Mouse (Mus musculus): Measurements from ENCODE around the gene Cdnf. TPM values are rescaled to one million over a fixed set of nuclear protein-coding genes. Genes with fewer than 3 reads are reported as not detected.

The Cdnf gene
- polyA plus RNA-seq, 1 experiment: 0.71 TPM

- TF ChIP-seq SRF (IDR thresholded peaks at IDR 0.05; ENCODE audit: control insufficient read depth, insufficient read length, low read depth) (no peak), USF1 (IDR thresholded peaks at IDR 0.05; ENCODE audit: low read depth) (no peak), TCF12 (IDR thresholded peaks at IDR 0.05; ENCODE audit: insufficient read depth, poor library complexity, severe bottlenecking) (no peak)
- H3K79me2 ChIP-seq (ENCODE audit: control insufficient read depth, insufficient read depth): no peaks in the 10 kb centered on the region
- H3K36me3 ChIP-seq (ENCODE audit: control insufficient read depth, insufficient read depth): no peaks in the 10 kb centered on the region
- H3K4me2 ChIP-seq (ENCODE audit: low read depth): no peak overlapping the region
- H3K27me3 ChIP-seq (ENCODE audit: control insufficient read depth, insufficient read depth, insufficient read length): peaks cover 6% of the 10 kb centered on the region
- no peak overlapping the region for H3ac ChIP-seq (ENCODE audit: control insufficient read depth, insufficient read length)
- no peak overlapping the region for H3K4me3 ChIP-seq
Measured at GRCm38 (mm10) chr2:3541307-3542079, 28.7 kb downstream of the Cdnf start.

- Histone ChIP-seq H3K79me2 (ENCODE audit: control insufficient read depth, insufficient read depth) (no peaks in the 10 kb centered on the region), H3ac (ENCODE audit: control insufficient read depth, insufficient read length) (no peak overlapping the region), H3K4me3 (no peak overlapping the region), H3K4me2 (ENCODE audit: low read depth) (no peak overlapping the region), H3K27me3 (ENCODE audit: control insufficient read depth, insufficient read depth, insufficient read length) (no peaks in the 10 kb centered on the region), H3K36me3 (ENCODE audit: control insufficient read depth, insufficient read depth) (no peaks in the 10 kb centered on the region)
- no peak for TF ChIP-seq MYOG (IDR thresholded peaks at IDR 0.05; ENCODE audit: control insufficient read depth in 1 of 3, insufficient read depth in 1 of 3, insufficient read length in 2 of 3, low read depth in 2 of 3)
- no peak for TF ChIP-seq USF1 (IDR thresholded peaks at IDR 0.05; ENCODE audit: low read depth)
- no peak for TF ChIP-seq REST (IDR thresholded peaks at IDR 0.05; ENCODE audit: insufficient read depth, insufficient read length)
- TF ChIP-seq MAX (IDR thresholded peaks at IDR 0.05; ENCODE audit: low read depth): no peak
- no peak for TF ChIP-seq SRF (IDR thresholded peaks at IDR 0.05; ENCODE audit: control insufficient read depth, insufficient read length, low read depth)
- TF ChIP-seq TCF12 (IDR thresholded peaks at IDR 0.05; ENCODE audit: insufficient read depth, poor library complexity, severe bottlenecking): no peak
- TF ChIP-seq MYOD1 (IDR thresholded peaks at IDR 0.05; ENCODE audit: control insufficient read depth in 1 of 3, insufficient read length in 2 of 3, low read depth in 2 of 3): no peak
- TF ChIP-seq POLR2AphosphoS2 (IDR thresholded peaks at IDR 0.05; ENCODE audit: insufficient read length, low read depth): no peak
- no peak for TF ChIP-seq CEBPB (IDR thresholded peaks at IDR 0.05; ENCODE audit: insufficient read depth, poor library complexity, severe bottlenecking)
- TF ChIP-seq E2F4 (IDR thresholded peaks at IDR 0.05; ENCODE audit: insufficient read depth): no peak
- no peak for TF ChIP-seq POLR2A (IDR thresholded peaks at IDR 0.05; ENCODE audit: insufficient read length, low read depth)
- no peak for TF ChIP-seq TCF3 (IDR thresholded peaks at IDR 0.05; ENCODE audit: insufficient read length, low read depth)
Measured at GRCm38 (mm10) chr2:3546055-3546454, 33.2 kb downstream of the Cdnf start.

DNA sequence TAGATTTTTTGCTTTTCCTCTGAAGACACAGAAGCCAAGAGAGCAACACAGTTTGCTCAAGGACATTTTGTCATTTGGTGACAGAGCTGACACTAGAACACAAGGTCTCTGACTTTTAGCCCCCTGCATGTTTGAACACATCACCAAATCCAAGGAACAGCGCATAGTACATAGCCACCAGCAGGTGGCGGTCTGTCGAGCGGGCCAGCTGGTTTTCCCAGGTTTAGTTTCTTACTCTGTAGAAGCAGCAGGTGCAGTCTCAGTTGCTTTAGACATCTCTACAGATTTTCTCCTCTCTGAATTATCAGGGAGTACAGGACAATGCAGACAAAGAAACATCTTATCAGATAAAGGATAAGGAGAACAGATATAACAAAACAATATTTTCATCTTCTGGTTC is 33.8 kb downstream of the Cdnf start:
- TF ChIP-seq POLR2AphosphoS2 (IDR thresholded peaks at IDR 0.05; ENCODE audit: insufficient read length, low read depth): no peak
- no peak for TF ChIP-seq TCF12 (IDR thresholded peaks at IDR 0.05; ENCODE audit: insufficient read depth, poor library complexity, severe bottlenecking)
- no peak for TF ChIP-seq USF1 (IDR thresholded peaks at IDR 0.05; ENCODE audit: low read depth)
- TF ChIP-seq CEBPB (IDR thresholded peaks at IDR 0.05; ENCODE audit: insufficient read depth, poor library complexity, severe bottlenecking): no peak
- TF ChIP-seq MAX (IDR thresholded peaks at IDR 0.05; ENCODE audit: low read depth): no peak
- peak in 1 of 3 experiments; percentile 8 for TF ChIP-seq MYOD1 (IDR thresholded peaks at IDR 0.05; ENCODE audit: control insufficient read depth in 1 of 3, insufficient read length in 2 of 3, low read depth in 2 of 3)
- no peak for TF ChIP-seq MYOG (IDR thresholded peaks at IDR 0.05; ENCODE audit: control insufficient read depth in 1 of 3, insufficient read depth in 1 of 3, insufficient read length in 2 of 3, low read depth in 2 of 3)
- Histone ChIP-seq H3K36me3 (ENCODE audit: control insufficient read depth, insufficient read depth) (no peaks in the 10 kb centered on the region), H3K4me2 (ENCODE audit: low read depth) (no peak overlapping the region), H3K4me3 (no peak overlapping the region), H3ac (ENCODE audit: control insufficient read depth, insufficient read length) (no peak overlapping the region), H3K27me3 (ENCODE audit: control insufficient read depth, insufficient read depth, insufficient read length) (no peaks in the 10 kb centered on the region), H3K79me2 (ENCODE audit: control insufficient read depth, insufficient read depth) (no peaks in the 10 kb centered on the region)

- TF ChIP-seq POLR2A (IDR thresholded peaks at IDR 0.05; ENCODE audit: insufficient read length, low read depth) (no peak), MYOG (IDR thresholded peaks at IDR 0.05; ENCODE audit: control insufficient read depth in 1 of 3, insufficient read depth in 1 of 3, insufficient read length in 2 of 3, low read depth in 2 of 3) (no peak), POLR2AphosphoS2 (IDR thresholded peaks at IDR 0.05; ENCODE audit: insufficient read length, low read depth) (no peak), MYOD1 (IDR thresholded peaks at IDR 0.05; ENCODE audit: control insufficient read depth in 1 of 3, insufficient read length in 2 of 3, low read depth in 2 of 3) (no peak), REST (IDR thresholded peaks at IDR 0.05; ENCODE audit: insufficient read depth, insufficient read length) (no peak), USF1 (IDR thresholded peaks at IDR 0.05; ENCODE audit: low read depth) (no peak), E2F4 (IDR thresholded peaks at IDR 0.05; ENCODE audit: insufficient read depth) (no peak), CEBPB (IDR thresholded peaks at IDR 0.05; ENCODE audit: insufficient read depth, poor library complexity, severe bottlenecking) (no peak), TCF3 (IDR thresholded peaks at IDR 0.05; ENCODE audit: insufficient read length, low read depth) (no peak), TCF12 (IDR thresholded peaks at IDR 0.05; ENCODE audit: insufficient read depth, poor library complexity, severe bottlenecking) (no peak), SRF (IDR thresholded peaks at IDR 0.05; ENCODE audit: control insufficient read depth, insufficient read length, low read depth) (no peak), MAX (IDR thresholded peaks at IDR 0.05; ENCODE audit: low read depth) (no peak)
- H3K79me2 ChIP-seq (ENCODE audit: control insufficient read depth, insufficient read depth): no peaks in the 10 kb centered on the region
- H3K4me2 ChIP-seq (ENCODE audit: low read depth): no peak within 1 kb of the TSS
- no peaks in the 10 kb centered on the region for H3K36me3 ChIP-seq (ENCODE audit: control insufficient read depth, insufficient read depth)
- peaks cover 7% of the 10 kb centered on the region for H3K27me3 ChIP-seq (ENCODE audit: control insufficient read depth, insufficient read depth, insufficient read length)
- no peak within 1 kb of the TSS for H3ac ChIP-seq (ENCODE audit: control insufficient read depth, insufficient read length)
- no peak within 1 kb of the TSS for H3K4me3 ChIP-seq
Measured at GRCm38 (mm10) chr2:3570186-3570585, 57.4 kb downstream of the Cdnf start, which contains the start of gene Fam107b. Gene Fam107b, plus strand, starts transcription at chr2:3570488.

- H3ac ChIP-seq (ENCODE audit: control insufficient read depth, insufficient read length): no peak overlapping the region
- H3K4me3 ChIP-seq: no peak overlapping the region
- TF ChIP-seq CEBPB (IDR thresholded peaks at IDR 0.05; ENCODE audit: insufficient read depth, poor library complexity, severe bottlenecking): no peak
- no peak overlapping the region for H3K4me2 ChIP-seq (ENCODE audit: low read depth)
- no peaks in the 10 kb centered on the region for H3K36me3 ChIP-seq (ENCODE audit: control insufficient read depth, insufficient read depth)
- no peaks in the 10 kb centered on the region for H3K79me2 ChIP-seq (ENCODE audit: control insufficient read depth, insufficient read depth)
- H3K27me3 ChIP-seq (ENCODE audit: control insufficient read depth, insufficient read depth, insufficient read length): peaks cover 7% of the 10 kb centered on the region
Measured at GRCm38 (mm10) chr2:3570606-3571005, 57.8 kb downstream of the Cdnf start.
